Mouse (Mus musculus): ENCODE measurements around the gene Ccdc33. TPM values are rescaled to one million over a fixed set of nuclear protein-coding genes. Genes with fewer than 3 reads are reported as not detected.

Gene Ccdc33
- polyA plus RNA-seq (2015; fragmentation: Nextera tagmentation; extraction: Ambion mirVana) = 1.3 and 1.6 TPM in 2 replicates

DNA sequence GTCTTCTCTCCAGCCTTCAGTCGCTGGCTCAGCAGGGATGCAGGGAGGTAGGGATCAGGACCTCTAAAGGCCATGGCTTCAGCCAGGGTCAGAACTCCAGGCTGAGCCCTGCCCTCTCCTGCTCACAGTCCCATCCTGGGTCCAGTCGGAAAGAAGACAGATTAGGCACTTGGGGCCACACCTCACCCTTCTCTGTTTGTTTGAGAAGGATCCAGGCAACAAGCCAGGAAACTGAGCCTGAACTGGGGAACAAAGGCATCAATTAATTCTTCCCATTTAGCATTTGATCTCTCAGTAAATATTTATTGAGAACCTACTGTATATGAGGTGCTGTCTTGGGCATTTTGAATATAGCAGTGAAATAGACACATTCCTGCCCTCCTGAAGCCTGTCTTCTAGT is at the start of gene Ccdc33:
TSS of gene Ccdc33 (minus strand) at position 153 of the 400 bp plus-strand sequence.
- 22% methylated on average over 2 of the region's 2 CpGs for WGBS
- H3K27ac ChIP-seq (replicated peaks) = no peak within 1 kb of the TSS
- H3K36me3 ChIP-seq = no peaks in the 10 kb centered on the region
- no peak within 1 kb of the TSS for H3K9ac ChIP-seq
- no peak within 1 kb of the TSS for H3K4me3 ChIP-seq (replicated peaks)
- H3K9me3 ChIP-seq (replicated peaks) = no peaks in the 10 kb centered on the region
- H3K27me3 ChIP-seq = peaks cover 8% of the 10 kb centered on the region; the same call in 1 of the 2 replicates
- no peak for ATAC-seq (ENCODE audit: insufficient number of reproducible peaks, low FRiP score, low TSS enrichment, low read depth)
- no peak within 1 kb of the TSS for H3K4me2 ChIP-seq (replicated peaks)
- peaks cover 23% of the 10 kb centered on the region for H3K4me1 ChIP-seq

DNA sequence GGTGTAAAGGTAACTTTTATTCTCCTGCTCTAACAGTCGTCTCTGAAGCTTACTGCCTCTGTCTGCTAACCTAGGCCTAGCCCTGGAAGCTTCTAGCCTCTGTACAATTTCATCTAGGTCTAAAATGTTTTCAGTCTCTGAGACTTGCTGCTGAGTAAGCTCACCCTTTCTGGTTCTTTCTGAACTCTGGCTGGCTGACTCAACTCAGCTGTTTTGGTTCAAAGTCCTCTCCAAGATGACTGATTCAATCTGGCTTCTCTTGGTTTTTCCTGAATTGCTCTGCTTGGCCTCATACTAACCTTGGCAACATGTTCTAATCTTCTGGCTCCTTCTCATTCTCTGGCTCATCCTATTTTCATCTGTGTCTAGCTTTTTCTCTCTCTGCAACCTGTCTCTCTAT is 47.2 kb upstream of the Ccdc33 start:
- peaks cover 9% of the 10 kb centered on the region; the same call in 1 of the 2 replicates for H3K4me1 ChIP-seq
- ATAC-seq (ENCODE audit: insufficient number of reproducible peaks, low FRiP score, low TSS enrichment, low read depth) = no peak
- H3K9ac ChIP-seq = no peak overlapping the region
- no peak overlapping the region for H3K4me3 ChIP-seq (replicated peaks)
- no peaks in the 10 kb centered on the region for H3K36me3 ChIP-seq
- H3K9me3 ChIP-seq (replicated peaks) = no peaks in the 10 kb centered on the region
- 78% methylated on average over 1 of the region's 1 CpGs for WGBS
- no peaks in the 10 kb centered on the region for H3K27me3 ChIP-seq
- H3K27ac ChIP-seq (replicated peaks) = no peak overlapping the region
- H3K4me2 ChIP-seq (replicated peaks) = no peak overlapping the region

DNA sequence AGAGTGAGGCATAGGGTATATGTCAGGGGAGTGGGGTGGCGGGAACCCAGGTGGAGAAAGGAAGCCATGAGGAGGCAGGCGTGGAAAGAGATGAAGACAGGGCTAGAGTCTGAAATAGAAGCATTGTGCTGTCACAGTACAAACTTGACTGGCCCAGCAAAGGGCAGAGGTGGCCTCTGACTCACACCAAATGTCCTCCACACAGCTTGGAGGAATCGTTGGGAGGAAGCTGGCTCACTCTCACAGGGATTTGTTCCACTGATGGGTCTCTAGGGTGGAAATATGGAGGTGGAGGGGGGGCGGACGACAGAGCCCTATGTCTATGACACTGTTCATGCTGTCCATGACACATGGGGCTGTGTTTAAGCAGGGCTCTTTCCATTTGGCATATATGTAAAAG is 44.5 kb upstream of the Ccdc33 start:
- H3K4me2 ChIP-seq (replicated peaks) = no peak overlapping the region
- H3K4me3 ChIP-seq (replicated peaks) = no peak overlapping the region
- no peaks in the 10 kb centered on the region for H3K9me3 ChIP-seq (replicated peaks)
- no peak overlapping the region for H3K27ac ChIP-seq (replicated peaks)
- H3K4me1 ChIP-seq = peaks cover 24% of the 10 kb centered on the region
- ATAC-seq (ENCODE audit: insufficient number of reproducible peaks, low FRiP score, low TSS enrichment, low read depth) = no peak
- no peaks in the 10 kb centered on the region for H3K36me3 ChIP-seq
- H3K27me3 ChIP-seq = no peaks in the 10 kb centered on the region
- 72% methylated on average over 5 of the region's 5 CpGs for WGBS
- H3K9ac ChIP-seq = no peak overlapping the region

DNA sequence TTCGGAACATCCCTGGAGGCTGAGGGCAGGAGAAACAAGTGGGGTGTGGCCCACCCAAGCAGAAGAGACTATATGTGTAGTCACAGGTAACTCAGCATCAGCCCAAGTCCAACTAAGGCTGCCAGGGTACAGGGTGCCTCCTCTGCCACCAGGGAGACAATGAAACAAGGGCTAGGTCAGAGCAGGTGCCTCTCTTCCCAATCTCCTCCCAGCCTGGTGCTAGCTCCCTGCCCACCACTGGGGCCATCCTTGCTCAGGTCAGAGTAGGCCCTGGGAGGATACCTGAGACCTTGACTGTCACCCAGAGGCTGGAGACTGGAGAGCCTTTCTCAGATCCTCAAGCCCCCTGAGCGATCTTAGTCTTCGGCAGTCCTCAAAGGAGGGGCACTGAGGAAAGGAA is 43.5 kb upstream of the Ccdc33 start:
- Histone ChIP-seq H3K27me3 (no peaks in the 10 kb centered on the region), H3K4me2 (replicated peaks) (no peak overlapping the region), H3K9me3 (replicated peaks) (no peaks in the 10 kb centered on the region), H3K4me1 (peaks cover 34% of the 10 kb centered on the region), H3K36me3 (no peaks in the 10 kb centered on the region), H3K4me3 (replicated peaks) (no peak overlapping the region), H3K9ac (no peak overlapping the region), H3K27ac (replicated peaks) (no peak overlapping the region)
- WGBS = 91% methylated on average over 3 of the region's 3 CpGs
- no peak for ATAC-seq (ENCODE audit: insufficient number of reproducible peaks, low FRiP score, low TSS enrichment, low read depth)

DNA sequence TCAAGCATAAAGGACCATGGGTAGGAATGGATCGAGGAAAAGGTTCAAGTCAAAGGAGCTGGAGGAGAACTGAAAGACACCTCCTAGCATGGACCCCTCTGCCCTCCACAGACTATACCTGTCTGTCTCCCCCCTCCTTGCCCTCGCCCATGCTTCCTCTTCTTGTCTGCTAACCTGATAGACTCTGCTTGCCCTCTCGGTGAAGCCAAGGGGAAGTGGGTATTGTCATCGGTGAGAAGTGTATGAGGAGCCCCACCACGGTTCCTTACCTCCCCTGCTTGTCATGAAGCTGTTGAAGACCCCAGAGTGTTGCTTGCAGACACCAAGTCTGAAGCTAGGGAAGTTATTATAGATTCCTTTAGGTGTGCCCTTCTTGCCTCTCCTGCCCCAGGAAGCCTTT is 41.7 kb upstream of the Ccdc33 start:
- H3K27me3 ChIP-seq = no peaks in the 10 kb centered on the region
- no peak for ATAC-seq (ENCODE audit: insufficient number of reproducible peaks, low FRiP score, low TSS enrichment, low read depth)
- no peaks in the 10 kb centered on the region for H3K9me3 ChIP-seq (replicated peaks)
- H3K9ac ChIP-seq = no peak overlapping the region
- no peak overlapping the region for H3K4me2 ChIP-seq (replicated peaks)
- H3K27ac ChIP-seq (replicated peaks) = peak overlapping the region; percentile 98
- peaks cover 52% of the 10 kb centered on the region for H3K4me1 ChIP-seq
- WGBS = 81% methylated on average over 5 of the region's 5 CpGs
- H3K4me3 ChIP-seq (replicated peaks) = no peak overlapping the region
- no peaks in the 10 kb centered on the region for H3K36me3 ChIP-seq

DNA sequence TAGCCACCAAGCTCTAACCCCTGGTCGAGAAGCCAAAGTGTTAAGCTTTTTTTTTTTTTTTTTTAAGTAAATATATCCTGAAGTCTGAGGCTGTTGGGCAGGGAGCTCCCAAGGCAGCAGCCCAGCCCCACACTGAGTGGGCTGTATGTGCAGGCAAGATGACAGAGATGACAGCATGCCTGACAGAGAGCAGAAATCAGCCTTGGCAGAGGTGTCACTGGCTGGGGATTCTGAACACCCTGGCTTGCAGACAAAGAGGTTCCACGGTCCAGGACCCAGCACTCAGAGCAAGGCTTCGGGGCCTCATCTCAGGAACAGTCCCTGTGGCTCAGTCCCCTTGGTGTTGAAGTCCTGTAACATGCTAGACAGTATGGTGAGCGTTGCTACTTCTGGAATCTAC is 41.2 kb upstream of the Ccdc33 start:
- H3K4me1 ChIP-seq = peaks cover 57% of the 10 kb centered on the region
- H3K4me2 ChIP-seq (replicated peaks) = no peak overlapping the region
- H3K9ac ChIP-seq = no peak overlapping the region
- no peaks in the 10 kb centered on the region for H3K36me3 ChIP-seq
- peak overlapping the region; percentile 98 for H3K27ac ChIP-seq (replicated peaks)
- 41% methylated on average over 4 of the region's 4 CpGs for whole genome bisulfite sequencing
- H3K27me3 ChIP-seq = no peaks in the 10 kb centered on the region
- no peaks in the 10 kb centered on the region for H3K9me3 ChIP-seq (replicated peaks)
- ATAC-seq (ENCODE audit: insufficient number of reproducible peaks, low FRiP score, low TSS enrichment, low read depth) = no peak
- H3K4me3 ChIP-seq (replicated peaks) = no peak overlapping the region

DNA sequence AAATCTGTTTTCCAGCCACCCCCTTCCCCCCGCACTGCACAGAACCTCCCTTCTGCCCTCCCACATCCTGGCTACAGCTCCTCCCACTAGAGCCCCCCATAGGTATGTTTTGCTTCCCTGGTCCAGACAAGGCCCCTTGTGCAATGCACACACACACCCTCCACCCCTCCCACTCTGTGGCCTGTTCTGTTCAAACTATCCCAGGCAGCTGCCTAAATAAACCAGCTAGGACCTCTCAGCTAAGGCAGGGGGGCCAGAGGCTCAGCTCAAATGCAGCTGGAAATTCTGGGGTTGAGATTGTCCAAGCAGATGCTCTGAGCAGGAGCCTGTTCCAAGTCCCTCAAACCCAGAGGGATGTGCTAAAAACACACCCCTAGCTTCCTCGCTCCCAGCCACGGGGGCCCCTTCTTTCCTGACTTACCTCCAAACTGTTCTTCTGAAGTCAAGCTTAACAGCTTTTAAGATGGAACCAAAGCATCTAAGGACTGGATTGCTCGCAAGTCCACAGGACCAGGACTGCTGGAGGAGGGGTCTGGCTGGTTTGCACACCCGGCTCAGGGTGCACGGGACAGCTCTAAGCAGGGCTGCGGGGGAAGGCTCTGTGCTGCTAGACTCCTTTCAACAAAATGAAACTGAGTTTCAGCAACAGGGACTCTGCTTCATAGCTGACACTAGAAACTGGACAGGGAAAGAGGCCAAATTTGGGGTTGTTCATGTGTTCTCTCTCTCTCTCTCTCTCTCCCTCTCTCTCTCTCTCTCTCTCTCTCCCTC is 40.1 kb upstream of the Ccdc33 start:
- Histone ChIP-seq H3K9me3 (replicated peaks) (no peaks in the 10 kb centered on the region), H3K9ac (peak overlapping the region; percentile 3), H3K27ac (replicated peaks) (peak overlapping the region; percentile 98), H3K36me3 (no peaks in the 10 kb centered on the region), H3K27me3 (no peaks in the 10 kb centered on the region), H3K4me2 (replicated peaks) (peak overlapping the region; percentile 56), H3K4me3 (replicated peaks) (peak overlapping the region; percentile 36), H3K4me1 (peaks cover 68% of the 10 kb centered on the region)
- peak; percentile 90 for ATAC-seq (ENCODE audit: insufficient number of reproducible peaks, low FRiP score, low TSS enrichment, low read depth)
- 12% methylated on average over 7 of the region's 7 CpGs for WGBS

DNA sequence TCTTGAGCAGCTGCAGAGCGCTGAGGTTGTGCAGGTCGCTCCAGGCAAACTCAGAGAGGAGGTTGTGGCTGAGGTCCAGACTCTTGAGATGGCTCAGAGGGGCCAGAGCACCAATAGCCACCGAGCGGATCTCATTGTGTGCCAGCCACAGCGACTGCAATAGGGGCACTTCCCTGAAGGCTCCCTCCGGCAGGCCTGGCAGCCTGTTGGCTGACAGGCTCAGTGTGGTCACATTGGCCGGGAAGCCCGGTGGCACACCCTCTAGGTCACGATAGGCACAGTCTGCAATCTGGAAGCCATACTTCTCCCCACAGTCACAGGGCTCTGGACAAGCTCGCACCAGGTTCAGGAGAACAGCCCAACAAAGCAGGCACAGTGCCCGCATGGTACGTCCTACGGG is 39.2 kb upstream of the Ccdc33 start:
- no peaks in the 10 kb centered on the region for H3K27me3 ChIP-seq
- ATAC-seq (ENCODE audit: insufficient number of reproducible peaks, low FRiP score, low TSS enrichment, low read depth) = no peak
- peak overlapping the region; percentile 26; the same call in 1 of the 2 replicates for H3K9ac ChIP-seq
- H3K4me2 ChIP-seq (replicated peaks) = peak overlapping the region; percentile 56
- no peaks in the 10 kb centered on the region for H3K36me3 ChIP-seq
- WGBS = 69% methylated on average over 13 of the region's 13 CpGs
- peaks cover 77% of the 10 kb centered on the region for H3K4me1 ChIP-seq
- H3K27ac ChIP-seq (replicated peaks) = peak overlapping the region; percentile 98
- H3K9me3 ChIP-seq (replicated peaks) = no peaks in the 10 kb centered on the region
- peak overlapping the region; percentile 36 for H3K4me3 ChIP-seq (replicated peaks)

DNA sequence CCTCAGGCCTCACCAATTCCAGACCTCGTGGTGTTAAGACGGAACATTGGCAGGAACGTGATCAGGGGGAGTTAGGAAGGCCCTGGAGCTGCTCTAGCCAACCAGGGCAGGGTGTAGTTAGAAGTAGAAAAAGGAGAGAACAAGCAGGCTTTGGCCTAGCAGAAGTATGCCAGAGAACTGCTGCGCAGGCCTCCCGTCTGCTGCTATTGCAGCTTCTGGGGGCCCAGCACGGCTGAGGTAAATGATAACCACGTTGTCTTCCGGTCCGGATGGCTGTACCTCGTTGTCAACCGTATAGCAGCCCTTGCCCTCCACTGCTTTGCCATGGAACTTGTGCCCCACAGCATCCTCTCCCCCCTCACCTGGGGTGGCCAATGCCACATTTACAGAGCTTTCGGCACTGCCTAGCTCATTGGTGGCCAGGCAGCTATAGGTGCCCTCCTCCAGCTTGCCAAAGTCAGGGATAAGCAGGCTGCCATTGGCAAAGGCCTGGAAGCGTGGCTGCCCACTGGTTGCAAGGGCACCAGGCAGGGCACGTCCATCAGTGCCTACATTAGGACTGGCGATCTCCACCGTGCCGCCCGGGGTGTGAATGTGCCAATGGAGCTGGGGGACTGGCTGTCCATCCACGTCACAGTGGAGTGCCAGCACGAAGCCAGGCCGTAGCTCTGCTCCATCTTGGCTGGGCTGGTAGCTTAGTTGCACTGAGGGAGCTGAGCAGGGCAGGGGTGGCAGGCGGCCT is 38.4 kb upstream of the Ccdc33 start:
- peak overlapping the region; percentile 56 for H3K4me2 ChIP-seq (replicated peaks)
- H3K27ac ChIP-seq (replicated peaks) = peak overlapping the region; percentile 98
- no peaks in the 10 kb centered on the region for H3K27me3 ChIP-seq
- no peaks in the 10 kb centered on the region for H3K36me3 ChIP-seq
- H3K4me1 ChIP-seq = peaks cover 83% of the 10 kb centered on the region
- ATAC-seq (ENCODE audit: insufficient number of reproducible peaks, low FRiP score, low TSS enrichment, low read depth) = no peak
- peak overlapping the region; percentile 36 for H3K4me3 ChIP-seq (replicated peaks)
- H3K9ac ChIP-seq = no peak overlapping the region
- WGBS = 79% methylated on average over 22 of the region's 22 CpGs
- no peaks in the 10 kb centered on the region for H3K9me3 ChIP-seq (replicated peaks)

DNA sequence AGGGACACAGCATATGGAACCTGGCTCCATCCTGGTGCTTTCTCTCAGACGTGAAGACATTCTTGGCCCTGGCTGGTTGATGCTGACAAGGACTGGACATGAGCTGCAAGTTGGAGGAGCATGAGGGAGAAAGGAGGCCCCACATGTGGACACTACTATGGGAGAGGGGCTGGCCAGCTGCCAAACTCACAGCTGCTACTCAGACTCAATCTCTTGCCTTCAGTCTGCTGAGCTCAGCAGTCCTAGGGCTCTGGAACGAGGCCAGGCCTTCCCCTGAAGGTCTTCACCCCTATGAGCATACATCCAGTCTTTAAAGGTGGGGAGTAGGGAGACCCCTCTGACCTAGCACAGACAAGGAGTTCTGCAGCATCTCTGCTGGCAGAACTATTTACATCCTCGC is 36.7 kb upstream of the Ccdc33 start:
- peak overlapping the region; percentile 98; the same call in 1 of the 2 replicates for H3K27ac ChIP-seq (replicated peaks)
- peak overlapping the region; percentile 56 for H3K4me2 ChIP-seq (replicated peaks)
- H3K4me3 ChIP-seq (replicated peaks) = no peak overlapping the region
- H3K36me3 ChIP-seq = no peaks in the 10 kb centered on the region
- H3K9me3 ChIP-seq (replicated peaks) = no peaks in the 10 kb centered on the region
- 45% methylated on average over 3 of the region's 3 CpGs for WGBS
- no peak for ATAC-seq (ENCODE audit: insufficient number of reproducible peaks, low FRiP score, low TSS enrichment, low read depth)
- no peak overlapping the region for H3K9ac ChIP-seq
- H3K4me1 ChIP-seq = peaks cover 81% of the 10 kb centered on the region
- no peaks in the 10 kb centered on the region for H3K27me3 ChIP-seq

DNA sequence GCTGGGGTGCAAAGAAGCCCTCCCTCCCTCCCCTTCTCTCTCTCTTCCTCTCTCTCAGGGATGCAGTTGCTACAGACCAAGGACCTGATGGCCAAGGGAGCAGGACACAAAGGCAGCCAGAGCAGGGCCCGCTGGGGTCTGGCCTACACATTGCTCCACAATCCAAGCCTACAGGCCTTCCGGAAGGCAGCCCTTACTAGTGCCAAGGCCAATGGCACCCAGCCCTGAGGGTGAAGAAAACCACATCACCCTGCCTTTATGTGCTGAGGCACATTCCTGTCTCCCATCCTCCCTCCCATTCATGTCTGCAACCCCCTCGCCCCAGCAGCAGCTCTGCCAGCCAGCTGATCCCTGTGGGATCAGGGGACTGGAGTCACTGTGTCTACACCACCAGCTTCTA is 34.5 kb upstream of the Ccdc33 start:
- Histone ChIP-seq H3K4me2 (replicated peaks) (no peak overlapping the region), H3K9me3 (replicated peaks) (no peaks in the 10 kb centered on the region), H3K9ac (no peak overlapping the region), H3K4me3 (replicated peaks) (no peak overlapping the region), H3K4me1 (peaks cover 63% of the 10 kb centered on the region), H3K36me3 (no peaks in the 10 kb centered on the region), H3K27ac (replicated peaks) (peak overlapping the region; percentile 75), H3K27me3 (no peaks in the 10 kb centered on the region)
- ATAC-seq (ENCODE audit: insufficient number of reproducible peaks, low FRiP score, low TSS enrichment, low read depth) = no peak
- 68% methylated on average over 3 of the region's 3 CpGs for WGBS

Data from embryonic facial prominence, embryonic 15.5 days (tissue).